Mouse (Mus musculus): ENCODE data around the gene Hepacam2. TPM values are rescaled to one million over a fixed set of nuclear protein-coding genes. Genes with fewer than 3 reads are reported as not detected.
"Not testable (repeated sequence)": the region's sequence is repeated elsewhere in the genome, so short reads cannot be mapped to it uniquely, and the experiment has no call there.

The Hepacam2 gene
- polyA plus RNA-seq, 1 experiment from 2014 or later: 1.4 TPM

- no peak overlapping the region for H3K9ac ChIP-seq
- DNase-seq (ENCODE audit: low spot score) (peak; percentile 41), ATAC-seq (ENCODE audit: low FRiP score) (no peak)
- no peak overlapping the region for H3K27ac ChIP-seq
- no peak overlapping the region for H3K4me2 ChIP-seq (replicated peaks)
- no peaks in the 10 kb centered on the region for H3K36me3 ChIP-seq (replicated peaks; ENCODE audit: control insufficient read depth, insufficient read depth)
- no peak overlapping the region for H3K4me3 ChIP-seq (replicated peaks; ENCODE audit: low read length)
- H3K27me3 ChIP-seq (ENCODE audit: control insufficient read depth, insufficient read depth, low read length): no peaks in the 10 kb centered on the region
- H3K9me3 ChIP-seq (ENCODE audit: control insufficient read depth, low read length): no peaks in the 10 kb centered on the region
- 24% methylated on average over 1 of the region's 1 CpGs for whole genome bisulfite sequencing
- no peaks in the 10 kb centered on the region for H3K4me1 ChIP-seq (replicated peaks; ENCODE audit: control insufficient read depth, insufficient read depth, low read length)
Observed at GRCm38 (mm10) chr6:3443905-3444304, 54.2 kb downstream of the Hepacam2 start.

- Histone ChIP-seq H3K4me2 (replicated peaks) (no peak overlapping the region), H3K9ac (no peak overlapping the region), H3K36me3 (replicated peaks; ENCODE audit: control insufficient read depth, insufficient read depth) (no peaks in the 10 kb centered on the region), H3K27ac (no peak overlapping the region), H3K4me1 (replicated peaks; ENCODE audit: control insufficient read depth, insufficient read depth, low read length) (no peaks in the 10 kb centered on the region), H3K4me3 (replicated peaks; ENCODE audit: low read length) (no peak overlapping the region), H3K9me3 (ENCODE audit: control insufficient read depth, low read length) (no peaks in the 10 kb centered on the region), H3K27me3 (ENCODE audit: control insufficient read depth, insufficient read depth, low read length) (no peaks in the 10 kb centered on the region)
- no peak for DNase-seq (ENCODE audit: low spot score)
- ATAC-seq (ENCODE audit: low FRiP score): no peak
Observed at GRCm38 (mm10) chr6:3436087-3436486, 62.0 kb downstream of the Hepacam2 start.

- H3K4me2 ChIP-seq (replicated peaks); DNase-seq (ENCODE audit: low spot score); H3K27ac ChIP-seq; H3K4me3 ChIP-seq (replicated peaks; ENCODE audit: low read length); ATAC-seq (ENCODE audit: low FRiP score); H3K9ac ChIP-seq; H3K9me3 ChIP-seq (ENCODE audit: control insufficient read depth, low read length); H3K36me3 ChIP-seq (replicated peaks; ENCODE audit: control insufficient read depth, insufficient read depth); H3K27me3 ChIP-seq (ENCODE audit: control insufficient read depth, insufficient read depth, low read length); H3K4me1 ChIP-seq (replicated peaks; ENCODE audit: control insufficient read depth, insufficient read depth, low read length): not testable (repeated sequence)
- 81% methylated on average over 2 of the region's 2 CpGs for WGBS
Observed at GRCm38 (mm10) chr6:3430976-3431375, 67.1 kb downstream of the Hepacam2 start.

- Histone ChIP-seq H3K36me3 (replicated peaks; ENCODE audit: control insufficient read depth, insufficient read depth) (no peaks in the 10 kb centered on the region), H3K27ac (no peak overlapping the region), H3K4me2 (replicated peaks) (no peak overlapping the region), H3K4me3 (replicated peaks; ENCODE audit: low read length) (no peak overlapping the region), H3K4me1 (replicated peaks; ENCODE audit: control insufficient read depth, insufficient read depth, low read length) (no peaks in the 10 kb centered on the region), H3K9me3 (ENCODE audit: control insufficient read depth, low read length) (no peaks in the 10 kb centered on the region), H3K9ac (no peak overlapping the region), H3K27me3 (ENCODE audit: control insufficient read depth, insufficient read depth, low read length) (no peaks in the 10 kb centered on the region)
- ATAC-seq (ENCODE audit: low FRiP score) (no peak), DNase-seq (ENCODE audit: low spot score) (no peak)
- WGBS: 85% methylated on average over 1 of the region's 1 CpGs
Observed at GRCm38 (mm10) chr6:3427047-3427446, 71.1 kb downstream of the Hepacam2 start.

GRCm38 (mm10) chr6:3425333-3425732 lies 72.8 kb downstream of the Hepacam2 start:
- not testable (repeated sequence) for H3K27me3 ChIP-seq (ENCODE audit: control insufficient read depth, insufficient read depth, low read length); H3K27ac ChIP-seq; H3K4me1 ChIP-seq (replicated peaks; ENCODE audit: control insufficient read depth, insufficient read depth, low read length); ATAC-seq (ENCODE audit: low FRiP score); H3K9ac ChIP-seq; H3K36me3 ChIP-seq (replicated peaks; ENCODE audit: control insufficient read depth, insufficient read depth); H3K4me3 ChIP-seq (replicated peaks; ENCODE audit: low read length); H3K4me2 ChIP-seq (replicated peaks); DNase-seq (ENCODE audit: low spot score); H3K9me3 ChIP-seq (ENCODE audit: control insufficient read depth, low read length)

DNA sequence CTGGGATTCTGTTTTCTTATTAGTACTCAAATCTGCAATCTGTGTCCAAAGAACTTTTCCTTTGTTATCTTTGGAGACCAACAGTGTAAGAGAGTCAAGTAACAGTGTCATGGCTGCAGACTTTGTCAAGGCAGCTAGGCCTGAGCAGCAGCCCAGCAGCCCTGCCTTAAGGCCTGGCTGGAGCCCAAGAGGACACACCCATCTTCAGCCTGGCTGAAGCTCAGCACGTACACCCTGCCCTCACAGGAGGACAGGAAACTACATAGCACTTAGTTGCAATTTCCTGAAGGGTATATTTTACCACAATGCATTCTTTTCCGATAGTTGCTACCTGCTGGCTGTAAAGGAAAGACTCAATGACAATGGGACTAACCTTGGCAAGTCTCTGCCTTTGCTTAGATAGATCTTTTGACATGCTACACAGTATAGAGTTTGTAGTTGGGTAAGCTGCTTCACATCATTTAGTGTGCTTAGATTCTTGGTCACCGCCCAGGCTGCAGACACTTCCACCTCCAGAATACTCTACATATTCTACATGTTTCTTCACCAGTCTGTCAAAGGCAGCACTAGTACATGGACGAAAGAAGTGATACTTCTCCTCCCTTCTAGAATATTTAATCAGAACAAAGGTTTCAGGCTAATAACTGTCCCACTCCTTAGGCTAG lies 73.4 kb downstream of the Hepacam2 start:
- ATAC-seq (ENCODE audit: low FRiP score); H3K27ac ChIP-seq; H3K9me3 ChIP-seq (ENCODE audit: control insufficient read depth, low read length); H3K4me3 ChIP-seq (replicated peaks; ENCODE audit: low read length); H3K4me1 ChIP-seq (replicated peaks; ENCODE audit: control insufficient read depth, insufficient read depth, low read length); DNase-seq (ENCODE audit: low spot score); H3K9ac ChIP-seq; H3K36me3 ChIP-seq (replicated peaks; ENCODE audit: control insufficient read depth, insufficient read depth); H3K27me3 ChIP-seq (ENCODE audit: control insufficient read depth, insufficient read depth, low read length); H3K4me2 ChIP-seq (replicated peaks): not testable (repeated sequence)
- WGBS: 45% methylated on average over 1 of the region's 4 CpGs

Other genes with a start within 250 kb of the Hepacam2 start
- 1.4 and 1.6 TPM in 2 replicates for gene Samd9l, start 98.7 kb downstream of the Hepacam2 start, polyA plus RNA-seq (2014; fragmentation: Nextera tagmentation; extraction: Ambion mirVana)
- 55.8 and 60.8 TPM in 2 replicates for gene Vps50, start 84 bp upstream of the Hepacam2 start, polyA plus RNA-seq (2014; fragmentation: Nextera tagmentation; extraction: Ambion mirVana)

Data from hindbrain, embryonic 14.5 days (tissue).